Mouse (Mus musculus) liver, adult 2 months (tissue): ENCODE results near the gene Wdfy4.

Source experiments
- CTCF ChIP-seq: fragments of 200-500 bp; IDR thresholded peaks from 2 replicates; pipeline ENCODE4 v1.5.1; 2011; ENCODE audit warnings: low read depth, low read length, control low read depth
- POLR2A ChIP-seq: fragments of 200-500 bp; IDR thresholded peaks from 2 replicates; pipeline ENCODE4 v1.6.1; 2011; ENCODE audit warnings: low read length, control low read depth; ENCODE audit not compliant: insufficient read depth; ENCODE audit errors: extremely low read depth

- no peak for TF ChIP-seq CTCF
- no peak for TF ChIP-seq POLR2A
Measured at GRCm38 (mm10) chr14:32991082-32991481, 194.2 kb downstream of the Wdfy4 start, which contains the start of gene Lrrc18.
